Mouse (Mus musculus) liver, embryonic 18 days (tissue): Measurements from ENCODE around the gene Nim1k. TPM values are rescaled to one million over a fixed set of nuclear protein-coding genes. Genes with fewer than 3 reads are reported as not detected.

ENCODE experiments used
- polyA plus RNA-seq: library from polyadenylated mRNA; depleted of rRNA; stranded (reverse); fragments of >200 nt; gene quantifications from 2 replicates; pipeline ENCODE4 v1.2.3, GENCODE M21; 2012; rRNA removed

Gene Nim1k
- 0.08 and 0.10 TPM in 2 replicates for polyA plus RNA-seq

DNA sequence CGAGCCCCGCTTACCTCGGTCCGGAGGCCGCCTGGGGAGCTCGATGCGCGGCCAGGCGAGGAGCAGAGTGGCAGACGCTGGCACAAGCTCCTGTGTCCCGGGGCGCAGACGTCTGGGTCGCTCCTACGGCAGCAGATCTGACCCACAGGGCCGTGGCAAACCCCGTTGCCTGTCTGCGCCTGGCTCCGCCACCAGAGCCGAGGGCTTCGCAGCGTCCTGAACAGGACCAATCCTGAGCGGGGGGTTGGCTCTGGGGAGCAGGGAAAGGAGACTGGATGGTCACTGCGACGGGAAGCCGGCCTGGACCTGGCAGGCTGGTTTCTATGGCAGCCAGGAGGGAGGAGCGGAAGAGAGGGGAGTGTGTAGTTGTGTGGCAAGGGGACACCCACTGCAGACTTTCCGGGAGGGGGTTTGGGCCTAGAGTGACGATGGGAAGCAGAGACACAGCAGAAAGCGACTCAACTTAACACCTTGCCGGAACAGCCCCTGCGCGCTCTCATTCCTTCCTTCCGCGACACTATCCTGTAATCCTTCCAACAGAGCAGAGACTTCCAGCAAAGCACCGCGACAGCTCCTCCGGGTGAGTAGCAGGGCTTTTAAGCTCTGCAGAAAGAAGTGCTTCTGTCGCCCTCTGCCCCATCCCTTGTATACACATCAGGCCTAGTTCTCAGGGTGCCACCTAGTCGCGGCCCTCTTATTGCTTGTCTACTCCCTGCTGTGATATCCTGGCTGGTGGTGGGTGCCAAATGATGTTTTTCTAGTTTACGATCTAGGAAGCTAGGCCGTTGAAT lies at the start of gene Nim1k:
Gene Nim1k, minus strand, starts transcription at position 202 of the 791 bp plus-strand sequence.

DNA sequence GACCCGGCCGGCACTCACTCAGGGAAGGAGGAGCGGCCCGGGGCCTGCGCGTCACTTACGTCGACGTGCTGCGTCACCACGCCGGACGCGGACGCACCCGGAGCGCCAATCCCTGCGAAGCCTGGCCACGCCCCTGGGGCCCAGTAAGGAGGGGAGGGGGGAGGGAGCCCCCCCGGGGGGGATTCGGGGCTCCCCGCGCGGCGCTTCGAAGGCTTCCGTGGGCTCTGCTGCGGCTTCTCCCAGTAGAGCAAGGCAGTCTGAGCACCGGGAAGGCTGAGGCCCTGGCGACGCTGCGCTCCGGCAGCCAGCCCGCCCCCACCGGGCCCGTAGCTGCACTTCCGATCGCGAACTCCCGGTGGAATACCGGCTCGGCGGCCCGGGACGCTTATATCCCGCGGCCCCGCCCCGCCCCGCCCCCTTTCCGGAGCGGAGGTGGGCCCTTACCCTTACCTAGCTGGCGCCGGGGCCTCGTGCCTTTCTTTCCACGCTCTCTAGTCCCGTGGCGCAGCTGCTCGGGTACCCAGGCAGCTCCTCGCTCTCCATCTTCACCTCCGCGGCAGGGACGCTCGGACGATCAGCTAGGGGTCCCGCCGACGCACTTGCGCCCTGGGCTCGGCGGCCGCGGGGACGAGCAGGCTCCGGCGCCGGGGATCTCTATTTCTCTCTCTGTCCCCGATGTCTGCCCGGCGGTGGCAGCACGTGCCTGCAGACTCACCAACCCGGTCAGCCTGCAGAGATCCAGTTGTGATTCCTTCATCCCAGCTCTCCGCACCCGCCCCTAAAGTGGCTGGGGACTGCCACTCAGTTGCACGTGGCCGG lies 35.3 kb upstream of the Nim1k start, which contains the start of gene Zfp131:
Gene Zfp131, minus strand, starts transcription at position 129 of the 819 bp plus-strand sequence.

DNA sequence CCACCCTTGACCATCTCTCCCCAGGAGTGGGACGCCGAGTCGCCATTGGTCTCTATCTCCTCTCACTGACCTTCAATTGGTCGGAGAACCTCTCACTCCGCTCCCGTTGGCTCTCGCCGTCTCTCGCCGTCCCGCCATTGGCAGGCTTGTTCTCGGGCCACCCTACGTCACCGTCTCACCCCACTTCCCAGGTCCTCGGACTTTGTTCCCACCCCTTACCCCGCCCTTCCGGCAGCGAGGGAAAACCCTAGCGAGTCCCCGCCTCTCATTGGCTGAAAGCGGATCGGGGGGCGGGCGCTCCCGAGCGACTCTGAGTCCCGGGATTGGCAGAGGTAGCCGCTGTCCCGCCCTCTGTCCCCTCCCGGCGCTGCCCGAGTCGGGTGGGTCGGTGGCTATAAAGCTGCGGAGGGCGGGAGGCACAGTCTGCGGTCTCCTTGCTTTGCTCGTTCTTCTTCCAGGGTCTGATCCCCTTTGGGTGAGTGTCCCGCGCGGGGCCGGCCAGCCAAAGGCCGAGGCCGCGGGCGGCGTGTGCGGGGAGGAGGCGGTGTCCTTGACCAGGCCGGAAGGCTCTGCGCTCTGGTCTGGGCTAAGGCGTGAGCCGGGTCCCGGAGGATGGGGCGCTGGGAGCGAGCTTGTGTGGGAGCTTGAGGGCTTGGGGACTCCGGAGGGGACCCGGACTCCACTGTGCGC lies 65.5 kb downstream of the Nim1k start, which contains the start of gene Hmgcs1:
Gene Hmgcs1, plus strand, starts transcription at position 341 of the 690 bp plus-strand sequence.

Other genes with a start within 250 kb of the Nim1k start
- 0.01 and 0.08 TPM in 2 replicates for gene Ccl28, start 132.1 kb downstream of the Nim1k start, polyA plus RNA-seq
- gene Hmgcs1, start 65.5 kb downstream of the Nim1k start, polyA plus RNA-seq, result 124 and 151 TPM in 2 replicates
- 7.7 and 7.9 TPM in 2 replicates for gene Zfp131, start 35.0 kb upstream of the Nim1k start, polyA plus RNA-seq
- gene AF067063, start 74.3 kb upstream of the Nim1k start, polyA plus RNA-seq, result not detected in 2 replicates
- gene D13Ertd608e, start 80.1 kb upstream of the Nim1k start, polyA plus RNA-seq, result not detected in 2 replicates
- not detected in 2 replicates for gene Tcstv1, start 138.9 kb upstream of the Nim1k start, polyA plus RNA-seq
- not detected in 2 replicates for gene Gm21761, start 173.4 kb upstream of the Nim1k start, polyA plus RNA-seq
- not detected in 2 replicates for gene B020031M17Rik, start 194.9 kb upstream of the Nim1k start, polyA plus RNA-seq